Mouse (Mus musculus): ENCODE results near the gene Cdh12. TPM values are rescaled to one million over a fixed set of nuclear protein-coding genes. Genes with fewer than 3 reads are reported as not detected.

Gene Cdh12
- polyA plus RNA-seq (2012; rRNA removed) = not detected in 2 replicates

DNA sequence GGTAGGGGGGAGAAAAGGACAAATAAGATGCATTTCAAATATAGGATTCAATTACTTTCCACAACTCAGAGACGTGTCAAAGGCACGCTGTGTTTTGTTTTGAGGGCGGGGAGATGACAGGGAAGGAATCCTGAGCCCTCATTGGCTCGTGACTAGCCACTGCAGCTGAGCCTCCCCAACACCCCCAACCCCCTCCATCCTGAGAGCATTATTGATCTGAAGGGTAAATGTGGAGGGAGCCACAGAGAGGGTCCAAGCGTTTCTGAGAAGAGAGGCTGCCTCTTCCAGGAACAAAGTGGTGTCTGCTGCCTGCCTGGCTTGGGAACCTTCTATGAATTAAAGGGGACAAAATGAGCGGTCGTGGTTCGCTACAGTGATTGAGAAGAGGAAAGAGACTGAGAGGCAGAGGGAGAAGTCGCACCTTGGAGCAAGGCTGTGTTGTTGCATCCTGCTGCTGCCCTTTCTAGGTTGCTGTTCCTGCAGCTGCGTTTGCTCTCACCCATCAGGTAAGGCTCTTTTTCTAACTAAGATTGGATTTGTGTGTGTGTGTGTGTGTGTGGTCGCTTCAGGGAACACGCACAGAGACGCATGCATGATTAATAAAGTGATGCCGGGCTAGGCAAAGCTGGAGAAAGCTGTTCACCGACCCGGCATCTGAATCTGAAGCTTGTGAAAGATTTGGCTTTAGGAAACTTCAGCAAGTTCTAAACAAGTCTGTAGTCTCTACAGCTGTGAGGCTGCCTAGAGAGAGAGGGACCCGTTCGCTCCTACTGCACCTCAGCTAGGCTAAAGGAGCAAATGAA is at the start of gene Cdh12:
Gene Cdh12, plus strand, starts transcription at position 405 of the 803 bp plus-strand sequence.
- DNase-seq = no peak
- WGBS = 26% methylated on average over 18 of the region's 18 CpGs

DNA sequence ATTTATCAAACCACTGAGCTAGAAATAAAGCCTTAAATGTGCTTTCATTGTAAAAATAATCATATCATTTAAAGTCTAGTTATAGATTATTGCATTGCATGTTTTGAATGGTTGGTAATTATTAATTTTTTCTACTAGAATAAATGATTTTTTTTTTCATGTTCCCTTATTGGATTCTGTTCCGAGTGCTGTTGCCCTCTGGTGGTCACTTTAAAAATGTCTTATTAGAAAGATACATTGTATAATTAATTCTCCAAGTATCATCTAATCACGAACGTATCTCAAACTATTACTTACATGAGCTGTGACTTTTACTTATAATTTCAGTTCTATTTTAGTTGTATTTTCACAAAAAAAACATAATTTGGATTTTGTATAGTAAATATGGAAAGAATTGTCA is 45.5 kb upstream of the Cdh12 start:
- whole genome bisulfite sequencing = 46% methylated on average over 3 of the region's 3 CpGs
- TF ChIP-seq POLR2A (IDR thresholded peaks at IDR 0.05; ENCODE audit: control insufficient read depth, extremely low read depth, insufficient read depth, low read length, poor library complexity) = no peak
- TF ChIP-seq CTCF (IDR thresholded peaks at IDR 0.05; ENCODE audit: borderline replicate concordance, control insufficient read depth, extremely low read depth, insufficient read depth, low read length, poor library complexity) = no peak
- no peaks in the 10 kb centered on the region for H3K4me1 ChIP-seq (replicated peaks; ENCODE audit: control insufficient read depth, insufficient read depth, low read length)

More for the DNA sequence above, at the start of gene Cdh12:
- TF ChIP-seq CTCF (IDR thresholded peaks at IDR 0.05; ENCODE audit: borderline replicate concordance, control insufficient read depth, extremely low read depth, insufficient read depth, low read length, poor library complexity) = no peak
- TF ChIP-seq POLR2A (IDR thresholded peaks at IDR 0.05; ENCODE audit: control insufficient read depth, extremely low read depth, insufficient read depth, low read length, poor library complexity) = no peak
- H3K4me3 ChIP-seq (ENCODE audit: control insufficient read depth, insufficient read depth, low read length) = no peak within 1 kb of the TSS
- H3K36me3 ChIP-seq (ENCODE audit: control insufficient read depth, insufficient read depth, low read length) = no peaks in the 10 kb centered on the region
- no peaks in the 10 kb centered on the region for H3K4me1 ChIP-seq (replicated peaks; ENCODE audit: control insufficient read depth, insufficient read depth, low read length)
- no peaks in the 10 kb centered on the region for H3K27me3 ChIP-seq (ENCODE audit: control insufficient read depth, insufficient read depth, low read length)
- H3K27ac ChIP-seq (ENCODE audit: control insufficient read depth, insufficient read depth, low read length) = no peak within 1 kb of the TSS

GRCm38 (mm10) chr15:20413397-20413796 is 35.7 kb upstream of the Cdh12 start:
- H3K27ac ChIP-seq (ENCODE audit: control insufficient read depth, insufficient read depth, low read length) = no peak overlapping the region

More for the DNA sequence above, 45.5 kb upstream of the Cdh12 start:
- no peak overlapping the region for H3K4me3 ChIP-seq (ENCODE audit: control insufficient read depth, insufficient read depth, low read length)
- H3K27me3 ChIP-seq (ENCODE audit: control insufficient read depth, insufficient read depth, low read length) = no peaks in the 10 kb centered on the region
- no peaks in the 10 kb centered on the region for H3K36me3 ChIP-seq (ENCODE audit: control insufficient read depth, insufficient read depth, low read length)
- no peak overlapping the region for H3K27ac ChIP-seq (ENCODE audit: control insufficient read depth, insufficient read depth, low read length)
- DNase-seq = no peak

DNA sequence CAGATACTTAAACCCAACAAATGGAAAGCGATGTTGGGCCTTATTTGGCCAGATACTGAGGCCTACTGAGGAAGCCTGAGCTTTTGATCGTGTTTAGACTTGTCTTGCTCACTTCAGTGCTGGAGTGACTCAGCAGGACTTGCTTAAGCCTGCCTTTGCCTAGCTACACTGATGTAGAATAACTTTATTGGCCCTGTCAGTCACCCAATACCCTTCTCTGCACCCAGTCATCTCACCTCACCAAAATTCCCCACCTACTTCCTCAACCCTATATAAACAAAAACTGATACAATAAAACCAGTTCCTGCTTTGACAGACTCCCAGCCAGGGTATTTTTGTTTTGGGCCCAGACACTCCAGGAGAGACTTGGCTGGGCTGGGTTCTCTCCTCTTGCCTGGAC is 12.7 kb upstream of the Cdh12 start:
- H3K36me3 ChIP-seq (ENCODE audit: control insufficient read depth, insufficient read depth, low read length) = no peaks in the 10 kb centered on the region
- H3K4me3 ChIP-seq (ENCODE audit: control insufficient read depth, insufficient read depth, low read length) = no peak overlapping the region
- no peaks in the 10 kb centered on the region for H3K4me1 ChIP-seq (replicated peaks; ENCODE audit: control insufficient read depth, insufficient read depth, low read length)
- TF ChIP-seq POLR2A (IDR thresholded peaks at IDR 0.05; ENCODE audit: control insufficient read depth, extremely low read depth, insufficient read depth, low read length, poor library complexity) (no peak), CTCF (IDR thresholded peaks at IDR 0.05; ENCODE audit: borderline replicate concordance, control insufficient read depth, extremely low read depth, insufficient read depth, low read length, poor library complexity) (no peak)
- 38% methylated on average over 2 of the region's 2 CpGs for WGBS
- DNase-seq = no peak
- no peaks in the 10 kb centered on the region for H3K27me3 ChIP-seq (ENCODE audit: control insufficient read depth, insufficient read depth, low read length)
- H3K27ac ChIP-seq (ENCODE audit: control insufficient read depth, insufficient read depth, low read length) = no peak overlapping the region

More at GRCm38 (mm10) chr15:20413397-20413796, 35.7 kb upstream of the Cdh12 start:
- no peaks in the 10 kb centered on the region for H3K4me1 ChIP-seq (replicated peaks; ENCODE audit: control insufficient read depth, insufficient read depth, low read length)
- H3K27me3 ChIP-seq (ENCODE audit: control insufficient read depth, insufficient read depth, low read length) = no peaks in the 10 kb centered on the region
- 100% methylated on average over 1 of the region's 1 CpGs for WGBS
- TF ChIP-seq CTCF (IDR thresholded peaks at IDR 0.05; ENCODE audit: borderline replicate concordance, control insufficient read depth, extremely low read depth, insufficient read depth, low read length, poor library complexity) = no peak
- no peak for TF ChIP-seq POLR2A (IDR thresholded peaks at IDR 0.05; ENCODE audit: control insufficient read depth, extremely low read depth, insufficient read depth, low read length, poor library complexity)
- no peak for DNase-seq
- H3K36me3 ChIP-seq (ENCODE audit: control insufficient read depth, insufficient read depth, low read length) = no peaks in the 10 kb centered on the region
- H3K4me3 ChIP-seq (ENCODE audit: control insufficient read depth, insufficient read depth, low read length) = no peak overlapping the region

DNA sequence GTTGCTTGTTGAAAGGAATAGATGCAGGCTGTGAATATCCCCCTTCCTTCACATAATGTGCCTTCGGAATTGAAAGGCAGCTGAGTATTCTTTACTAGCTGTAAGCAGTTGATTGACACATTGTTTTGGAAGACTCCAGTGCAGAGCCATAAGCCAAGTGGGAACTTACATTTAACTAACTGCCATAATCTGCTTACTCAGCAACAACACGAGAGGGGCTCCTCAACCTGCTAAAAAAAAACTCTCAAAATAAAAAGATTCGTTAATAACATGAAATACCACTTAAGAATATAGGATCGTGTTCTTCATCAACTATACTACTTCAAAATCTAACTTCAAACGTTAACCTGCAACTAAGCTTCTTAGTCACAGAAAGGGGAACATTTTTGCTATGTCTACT is 1.5 kb downstream of the Cdh12 start:
- DNase-seq = no peak
- Histone ChIP-seq H3K36me3 (ENCODE audit: control insufficient read depth, insufficient read depth, low read length) (no peaks in the 10 kb centered on the region), H3K27ac (ENCODE audit: control insufficient read depth, insufficient read depth, low read length) (no peak overlapping the region), H3K27me3 (ENCODE audit: control insufficient read depth, insufficient read depth, low read length) (no peaks in the 10 kb centered on the region), H3K4me3 (ENCODE audit: control insufficient read depth, insufficient read depth, low read length) (no peak overlapping the region), H3K4me1 (replicated peaks; ENCODE audit: control insufficient read depth, insufficient read depth, low read length) (no peaks in the 10 kb centered on the region)
- TF ChIP-seq CTCF (IDR thresholded peaks at IDR 0.05; ENCODE audit: borderline replicate concordance, control insufficient read depth, extremely low read depth, insufficient read depth, low read length, poor library complexity) (no peak), POLR2A (IDR thresholded peaks at IDR 0.05; ENCODE audit: control insufficient read depth, extremely low read depth, insufficient read depth, low read length, poor library complexity) (no peak)
- 68% methylated on average over 5 of the region's 5 CpGs for WGBS

- Histone ChIP-seq H3K27me3 (ENCODE audit: control insufficient read depth, insufficient read depth, low read length) (no peaks in the 10 kb centered on the region), H3K27ac (ENCODE audit: control insufficient read depth, insufficient read depth, low read length) (no peak overlapping the region), H3K4me1 (replicated peaks; ENCODE audit: control insufficient read depth, insufficient read depth, low read length) (no peaks in the 10 kb centered on the region), H3K4me3 (ENCODE audit: control insufficient read depth, insufficient read depth, low read length) (no peak overlapping the region), H3K36me3 (ENCODE audit: control insufficient read depth, insufficient read depth, low read length) (no peaks in the 10 kb centered on the region)
- no peak for DNase-seq
- TF ChIP-seq CTCF (IDR thresholded peaks at IDR 0.05; ENCODE audit: borderline replicate concordance, control insufficient read depth, extremely low read depth, insufficient read depth, low read length, poor library complexity) = no peak
- TF ChIP-seq POLR2A (IDR thresholded peaks at IDR 0.05; ENCODE audit: control insufficient read depth, extremely low read depth, insufficient read depth, low read length, poor library complexity) = no peak
- WGBS = 89% methylated on average over 3 of the region's 3 CpGs
Observed at GRCm38 (mm10) chr15:20458508-20458907, 9.4 kb downstream of the Cdh12 start.

Measured in thymus, adult 2 months (tissue).